Mouse (Mus musculus): ENCODE results near the gene Nfkb1.

The Nfkb1 gene

DNA sequence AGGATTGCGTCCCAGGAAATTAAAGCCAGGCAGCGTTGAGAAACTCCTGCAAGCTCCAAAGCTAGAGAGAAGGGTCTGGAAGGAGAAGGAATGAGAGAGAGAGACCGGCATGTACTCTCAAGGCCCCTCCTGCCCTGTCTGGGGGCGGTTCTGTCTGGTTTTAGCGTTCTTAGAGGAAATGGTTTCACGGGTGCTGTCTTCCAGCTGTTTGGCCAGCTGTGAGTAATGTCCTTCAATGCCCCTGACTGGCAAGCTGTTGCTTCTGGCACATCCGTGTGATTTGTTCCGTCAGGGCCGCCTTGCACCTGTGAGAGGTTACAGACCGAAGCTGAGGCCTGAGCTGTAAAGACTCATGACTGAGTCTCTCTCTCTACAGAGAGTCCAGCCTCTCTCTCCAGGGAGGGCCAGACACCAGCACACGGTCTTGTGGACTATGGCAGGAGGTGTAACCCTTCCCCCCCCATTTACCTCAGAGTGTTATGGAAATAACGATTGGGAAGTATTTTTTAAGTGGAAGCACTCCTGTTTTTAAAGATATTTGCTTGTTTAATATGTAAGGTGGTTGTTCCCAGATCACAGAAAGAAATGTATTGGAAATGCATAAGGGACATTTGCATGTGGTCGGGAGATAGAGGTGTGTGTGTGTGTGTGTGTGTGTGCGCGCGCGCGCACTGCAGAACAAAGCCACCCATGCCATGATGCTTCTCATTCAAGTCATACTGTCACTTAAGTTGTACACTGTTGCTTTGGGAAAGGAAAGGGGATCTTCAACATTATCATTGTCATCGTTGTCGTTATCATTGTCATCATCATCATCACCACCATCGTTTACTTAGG is 110.7 kb downstream of the Nfkb1 start:
- peak; percentile 75 for DNase-seq

DNA sequence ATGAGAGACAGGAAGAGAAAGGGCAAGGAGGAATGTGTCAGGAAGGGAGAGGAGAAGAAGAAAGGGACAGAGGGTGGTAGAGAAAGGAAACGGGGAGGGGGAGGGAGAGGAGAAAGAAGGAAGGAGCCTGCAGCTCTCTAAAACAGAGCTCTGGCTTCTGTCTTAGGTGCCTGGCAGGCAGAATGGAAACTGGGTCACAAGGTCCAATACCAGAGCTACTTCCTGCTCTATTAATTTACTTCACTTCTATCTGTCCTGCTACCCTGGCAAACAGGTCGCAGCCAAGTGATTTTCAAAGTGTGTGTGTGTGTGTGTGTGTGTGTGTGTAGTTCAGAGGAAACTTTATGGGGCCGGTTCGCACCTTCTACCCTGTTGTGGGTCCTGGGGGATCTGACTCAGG is 112.2 kb downstream of the Nfkb1 start:
- peak; percentile 57 for DNase-seq

DNA sequence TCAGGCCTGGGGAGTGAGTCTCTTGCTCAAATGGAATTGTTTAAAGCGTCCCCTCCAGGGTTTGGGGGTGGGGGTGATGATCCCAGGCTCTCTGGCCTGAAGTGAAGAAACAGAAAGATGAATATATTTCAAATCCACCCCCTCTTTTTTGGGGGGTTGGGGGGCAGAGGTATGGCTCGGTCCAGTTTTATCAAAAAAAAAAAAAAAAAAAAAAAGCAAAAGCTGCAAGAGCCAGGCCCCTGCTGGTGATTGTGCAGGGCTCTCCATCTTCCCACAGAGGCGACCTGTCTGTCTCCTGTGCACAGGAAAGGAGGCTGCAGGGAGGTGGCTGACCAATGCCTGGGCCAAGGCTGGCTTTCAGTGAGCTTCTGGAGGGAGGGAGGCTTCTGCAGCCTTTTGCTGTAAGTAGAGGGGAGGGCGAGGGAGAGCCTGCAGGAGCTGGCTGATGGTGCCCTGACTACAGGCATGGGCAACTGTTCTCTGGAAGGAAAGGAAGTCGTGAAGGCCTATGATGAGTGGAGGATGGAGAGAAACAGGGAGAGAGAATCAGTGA is 112.7 kb downstream of the Nfkb1 start:
- DNase-seq = no peak

DNA sequence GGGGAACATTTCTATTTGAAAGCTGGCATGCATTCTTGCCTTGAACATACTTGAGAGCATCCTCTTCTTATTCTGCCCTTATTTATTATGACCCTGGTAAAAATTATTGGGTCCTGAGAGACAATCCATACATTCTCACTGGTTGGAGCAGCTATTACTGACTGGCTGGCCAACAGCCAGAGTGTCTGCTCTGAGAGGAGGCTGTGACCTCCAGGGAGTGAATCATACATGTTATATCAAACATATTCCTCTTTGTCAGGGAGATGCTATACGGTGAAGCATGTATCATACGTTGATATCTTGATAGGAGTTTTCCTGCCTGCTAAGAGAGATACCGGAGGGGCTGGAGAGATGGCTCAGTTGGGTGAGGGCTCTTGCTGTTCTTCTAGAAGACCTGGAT is 116.2 kb downstream of the Nfkb1 start:
- no peak for DNase-seq

DNA sequence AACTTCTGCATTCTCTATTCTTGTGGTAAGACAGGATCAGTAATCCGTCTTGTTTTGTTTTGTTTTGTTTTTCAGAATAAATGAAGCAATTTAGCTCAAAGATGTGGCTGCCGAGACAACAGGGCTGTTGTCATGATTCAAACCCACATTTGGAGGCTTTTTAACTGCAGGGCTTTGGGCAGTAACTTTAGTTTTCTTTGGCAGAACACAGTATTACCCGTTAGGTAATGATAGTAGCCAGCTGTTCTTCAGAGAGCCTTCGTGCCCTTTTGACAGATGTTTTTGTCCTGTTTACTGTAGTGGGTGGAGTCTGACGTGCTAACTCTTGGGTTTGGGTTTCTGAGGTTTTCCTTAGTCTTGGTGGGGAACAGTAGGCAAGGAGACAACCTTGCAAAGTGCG is 118.3 kb downstream of the Nfkb1 start:
- DNase-seq = peak; percentile 49

DNA sequence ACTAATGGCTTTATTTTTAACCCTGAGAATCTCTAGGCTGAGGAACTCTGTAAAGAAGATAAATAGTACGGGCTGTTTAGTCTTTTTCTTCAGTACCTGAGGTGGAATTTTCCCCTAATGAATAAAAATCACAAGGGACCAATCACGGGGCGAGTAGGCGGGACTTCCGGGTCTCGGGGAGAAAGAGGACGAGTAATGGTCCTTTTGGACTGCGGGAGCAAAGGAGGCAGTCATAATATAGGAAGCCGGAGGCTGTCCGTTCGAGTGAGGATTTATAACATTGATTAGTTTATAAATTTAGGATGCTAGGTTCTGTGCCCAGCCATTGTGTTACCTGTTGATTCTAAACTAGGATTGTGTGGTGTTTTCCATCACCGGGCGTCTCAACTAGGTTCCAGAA is 119.8 kb downstream of the Nfkb1 start:
- no peak for DNase-seq

DNA sequence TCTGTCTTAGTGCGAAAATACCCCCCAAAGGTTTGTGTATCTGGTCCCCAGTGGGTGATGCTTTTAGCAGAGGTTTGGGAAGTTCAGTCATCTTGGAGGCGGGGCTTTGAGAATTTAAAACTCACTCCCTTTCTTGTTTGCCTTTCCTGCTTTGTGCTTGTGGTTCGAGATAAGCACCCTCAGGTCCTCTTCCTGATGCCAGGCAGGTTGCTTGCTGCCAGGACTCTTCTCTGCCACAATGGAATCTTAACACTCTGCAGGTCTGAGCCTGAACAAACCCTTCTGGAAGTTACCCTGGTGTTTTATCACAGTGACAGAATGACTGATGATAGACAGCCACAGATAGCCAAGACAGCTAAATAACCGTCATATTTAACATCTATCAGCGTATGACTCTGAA is 122.7 kb downstream of the Nfkb1 start:
- DNase-seq = no peak

DNA sequence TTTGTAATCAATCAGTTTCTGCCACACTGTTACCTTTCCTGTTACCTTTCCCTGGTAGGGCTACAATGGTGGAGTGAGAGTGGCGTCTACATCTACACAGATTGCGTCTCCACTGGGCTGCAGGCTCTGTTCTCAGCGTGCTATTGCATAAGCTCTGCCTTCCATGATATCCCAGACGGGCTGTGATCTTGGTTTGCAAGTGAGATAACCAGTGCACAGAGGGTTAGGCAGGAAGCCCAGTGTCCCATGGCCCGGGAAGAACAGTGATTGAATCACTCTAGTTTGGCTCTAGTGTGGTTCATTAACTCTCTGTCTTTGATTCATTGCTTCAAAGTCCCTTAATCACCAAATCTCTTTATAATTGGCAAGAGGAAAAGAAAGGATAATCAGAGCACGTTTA is 123.5 kb downstream of the Nfkb1 start:
- DNase-seq = no peak

DNA sequence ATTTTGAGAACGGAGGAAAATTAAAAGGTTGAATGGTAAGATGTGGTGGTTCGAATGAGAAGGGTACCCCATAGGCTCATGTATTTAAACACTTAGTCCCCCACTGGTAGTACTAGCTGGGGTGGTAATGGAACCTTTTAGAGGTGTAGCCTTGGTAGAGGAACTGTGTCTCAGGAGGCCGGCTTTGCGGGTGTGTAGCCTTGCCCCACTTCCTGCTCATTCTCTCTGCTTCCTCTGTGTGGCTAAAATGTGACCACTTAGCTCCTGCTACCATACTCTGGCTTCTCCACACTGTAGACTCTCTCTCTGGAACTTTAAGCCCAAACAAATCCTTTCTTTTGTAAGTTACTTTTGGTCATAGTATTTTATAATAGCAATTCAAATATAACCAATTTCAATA is 126.0 kb downstream of the Nfkb1 start:
- DNase-seq = no peak

DNA sequence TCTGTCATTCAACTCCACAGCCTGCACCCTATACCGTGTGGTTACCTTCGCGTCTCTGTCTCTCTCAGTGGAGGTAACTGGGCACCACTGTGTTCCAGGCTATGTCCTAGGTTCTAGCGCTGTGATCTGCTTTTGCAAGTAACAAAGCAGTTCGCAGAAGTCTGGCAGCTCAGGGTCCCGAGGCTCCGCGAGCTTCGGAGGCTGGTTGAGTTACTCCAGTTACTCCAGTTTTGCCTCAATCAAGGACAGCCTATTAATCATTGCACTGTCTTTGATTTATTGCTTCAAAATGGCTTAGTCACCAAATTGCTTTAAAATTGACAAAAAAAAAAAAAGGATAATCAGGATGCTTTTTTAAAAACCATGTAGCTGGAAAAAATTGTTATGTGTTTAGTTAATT is 126.6 kb downstream of the Nfkb1 start:
- no peak for DNase-seq

DNA sequence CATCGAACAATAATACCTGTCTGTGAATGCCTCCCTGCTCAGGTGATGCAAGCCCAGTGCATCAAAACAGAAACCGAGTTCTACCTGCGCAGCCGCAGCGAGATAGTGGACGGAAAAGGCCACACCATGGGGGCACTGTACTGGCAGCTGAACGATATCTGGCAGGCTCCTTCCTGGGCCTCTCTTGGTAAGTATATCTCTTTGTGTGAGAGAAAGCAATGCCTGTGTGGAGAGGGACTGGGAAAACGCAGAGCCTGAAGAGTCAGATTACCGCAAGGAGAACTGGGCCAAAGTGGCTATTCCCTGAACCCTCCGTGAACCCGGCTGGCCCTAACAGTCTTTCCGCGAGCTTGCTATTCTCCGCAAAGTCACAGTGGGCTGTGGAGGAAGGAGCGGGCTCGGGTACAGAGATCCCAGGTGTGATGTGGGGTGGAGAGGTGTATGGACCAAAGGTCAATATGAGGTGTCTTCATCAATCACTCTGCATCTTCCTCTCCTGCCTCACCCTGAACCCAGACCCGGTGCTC is 128.1 kb downstream of the Nfkb1 start:
- DNase-seq = no peak

DNA sequence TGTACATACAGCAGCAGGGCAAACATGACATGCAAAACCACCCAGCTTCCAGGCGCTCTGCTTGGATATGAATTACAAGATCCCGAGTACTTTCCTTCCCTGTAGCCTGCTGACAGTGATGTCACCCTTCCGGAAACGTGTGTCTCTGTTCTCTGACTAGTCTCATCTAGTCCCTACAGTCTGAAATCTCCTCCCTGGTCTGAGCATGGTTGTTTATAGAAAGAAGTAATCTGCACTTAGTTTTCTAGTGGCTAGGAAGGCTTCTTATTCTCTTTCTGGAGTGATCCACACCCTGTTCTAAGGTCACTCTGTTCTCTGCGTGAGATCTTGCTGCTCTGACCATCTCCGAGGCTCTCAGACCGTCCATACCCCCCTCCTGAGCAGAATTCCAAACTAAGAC is 129.3 kb downstream of the Nfkb1 start:
- DNase-seq = no peak

DNA sequence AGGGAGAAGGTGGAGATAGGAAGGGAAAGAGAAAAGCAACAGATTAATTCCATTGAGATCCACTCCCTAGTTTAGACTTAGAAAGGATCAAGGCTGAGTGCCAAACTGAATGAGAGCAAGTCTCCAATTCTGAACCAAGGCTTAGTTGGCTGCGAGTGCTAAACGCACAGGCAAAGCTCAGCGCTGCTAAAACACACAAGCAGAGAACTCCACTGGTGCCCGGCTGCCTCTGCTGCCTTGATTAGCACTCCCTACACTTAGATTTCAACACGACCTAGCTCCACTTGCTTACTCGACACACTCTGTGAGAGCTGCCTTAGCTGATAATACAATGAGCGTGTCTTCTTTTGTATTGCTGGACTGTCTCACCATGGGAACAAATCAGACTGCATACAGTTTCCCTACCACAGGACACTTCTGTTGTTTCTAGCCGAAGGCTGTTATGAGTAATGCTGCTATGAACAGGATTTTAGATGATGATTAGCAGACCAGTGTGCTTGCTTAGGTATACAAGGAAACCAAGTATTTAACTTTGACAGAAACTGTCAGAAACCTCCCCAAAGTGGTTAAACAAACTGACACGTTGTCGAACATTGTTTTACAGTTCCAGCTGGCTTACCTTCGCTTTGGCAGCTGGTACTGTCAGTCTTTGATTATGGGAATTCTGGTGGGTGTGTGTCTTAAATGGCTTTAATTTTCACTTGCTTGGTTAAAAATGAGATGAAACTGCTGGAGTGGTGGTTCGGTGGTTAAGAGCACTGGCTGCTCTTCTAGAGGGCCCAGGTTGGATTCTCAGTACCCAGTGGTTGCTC is 134.3 kb downstream of the Nfkb1 start:
- DNase-seq = no peak

DNA sequence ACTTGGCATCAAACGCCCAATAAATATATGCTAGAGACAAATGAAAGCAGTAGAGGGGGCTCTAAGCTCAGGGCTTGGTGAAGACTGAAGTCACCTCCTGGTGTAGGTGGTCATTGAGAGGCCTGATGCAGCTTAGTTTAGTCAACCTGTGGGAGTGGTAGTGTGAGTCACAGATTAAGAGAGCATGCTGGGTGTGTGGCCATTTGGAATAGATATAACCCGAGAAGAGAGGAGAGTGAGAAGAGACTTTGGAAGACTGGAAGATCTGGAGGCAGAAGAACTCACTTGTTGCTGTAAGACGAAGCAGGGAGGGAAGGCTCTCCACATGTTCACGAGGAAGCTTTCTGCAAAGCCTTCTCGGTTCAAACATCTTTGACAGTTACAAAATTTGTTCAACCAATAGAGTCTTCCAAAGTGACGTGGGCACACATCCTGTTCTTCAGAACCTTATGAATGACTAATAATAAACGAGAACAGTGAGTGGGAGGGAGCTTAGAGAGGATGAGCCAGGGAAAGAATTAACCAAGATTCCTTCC is 135.2 kb downstream of the Nfkb1 start:
- DNase-seq = no peak

DNA sequence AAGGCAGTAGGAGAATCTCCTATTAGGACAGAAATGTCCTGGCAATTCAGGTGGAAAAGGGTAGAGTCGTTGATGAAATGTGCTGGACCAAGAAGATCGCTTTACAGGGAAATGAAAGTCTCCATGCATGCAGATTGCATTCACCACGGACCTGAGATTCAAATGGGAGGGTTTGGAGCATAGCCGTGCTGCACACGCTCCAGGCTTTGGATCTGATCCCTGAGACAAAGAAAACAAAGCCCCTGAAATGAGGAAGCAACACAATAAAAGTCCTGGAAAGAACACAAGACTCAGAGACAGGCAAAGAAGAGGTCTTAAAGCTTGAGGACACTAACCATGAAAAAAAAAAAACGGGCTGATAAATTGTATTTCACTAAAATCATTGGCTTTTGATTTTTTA is 136.2 kb downstream of the Nfkb1 start:
- no peak for DNase-seq

DNA sequence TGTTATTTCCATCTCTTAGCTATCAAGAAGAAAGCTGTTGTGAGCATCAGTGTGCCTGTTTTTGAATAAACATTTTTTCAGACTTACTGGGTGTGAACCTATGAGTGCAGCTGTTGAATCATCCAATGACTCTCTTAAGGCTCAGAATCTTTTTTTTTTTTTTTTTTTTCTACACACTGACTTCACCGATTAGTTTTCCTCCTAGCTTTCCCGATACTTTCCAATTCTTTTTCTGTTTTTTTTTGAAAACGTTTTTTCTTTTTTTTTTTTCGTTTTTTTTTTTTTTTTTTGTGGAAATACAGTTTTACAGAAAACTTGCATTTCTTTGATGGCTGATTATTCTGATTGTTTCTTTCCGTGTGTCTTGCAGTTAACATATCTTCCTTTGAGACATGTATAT is 138.5 kb downstream of the Nfkb1 start:
- no peak for DNase-seq

DNA sequence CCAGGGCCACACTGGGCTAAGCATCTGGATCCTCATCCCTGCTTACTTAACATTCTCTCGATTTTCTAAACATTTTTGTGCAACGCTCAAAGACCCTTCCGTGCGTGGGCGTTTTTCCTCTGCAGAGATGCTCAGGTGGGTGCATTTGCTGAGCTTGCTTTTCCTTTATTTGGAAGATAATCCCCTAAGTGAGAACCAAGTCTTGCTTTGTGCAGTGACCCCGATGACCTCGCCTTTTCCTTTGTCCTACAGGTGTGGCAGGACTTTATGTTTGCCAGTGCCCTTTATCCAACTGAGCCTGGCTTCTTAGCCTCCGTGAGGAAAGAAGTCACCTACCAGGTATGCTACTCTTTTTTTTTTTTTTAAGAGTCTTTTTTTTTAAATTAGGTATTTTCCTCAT is 144.0 kb downstream of the Nfkb1 start:
- no peak for DNase-seq

DNA sequence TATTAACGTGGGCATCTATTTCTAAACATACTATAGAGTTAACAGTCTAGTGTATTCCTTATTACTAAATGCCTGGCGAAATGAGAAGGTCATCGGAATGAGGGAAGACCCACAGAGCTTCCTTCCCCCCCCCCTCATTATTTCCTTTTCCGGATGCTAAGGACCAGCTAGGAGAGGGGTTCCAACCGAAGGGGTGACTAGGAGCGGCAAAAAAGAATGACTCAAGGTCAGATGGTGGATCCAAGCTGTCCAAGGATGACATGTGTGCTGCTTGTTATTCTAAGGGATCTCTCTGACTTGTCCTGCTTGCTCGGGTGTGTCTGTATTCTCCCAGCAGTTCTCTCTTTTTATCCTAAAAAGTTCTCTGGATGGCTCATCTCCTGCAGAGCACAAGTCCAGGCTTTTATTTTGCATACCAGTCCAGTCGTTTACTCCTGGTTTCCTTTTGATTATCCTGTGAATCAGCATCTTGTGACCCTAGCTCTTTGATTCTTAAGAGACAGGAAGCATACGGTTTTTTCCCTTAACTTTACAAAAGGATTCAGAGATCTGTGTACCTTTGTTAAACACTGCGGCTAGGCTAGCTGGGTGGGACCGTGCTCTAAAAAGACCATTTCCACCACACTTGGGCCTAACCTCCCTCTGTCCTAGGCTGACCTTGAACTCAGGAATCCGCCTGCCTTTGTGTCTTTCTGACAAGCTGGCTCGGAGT is 145.0 kb downstream of the Nfkb1 start:
- peak; percentile 38 for DNase-seq
